Mouse (Mus musculus): Measurements from ENCODE around the gene Cdca5. TPM values are rescaled to one million over a fixed set of nuclear protein-coding genes. Genes with fewer than 3 reads are reported as not detected.

Gene Cdca5
- total RNA-seq, 2 experiments from 2014 or later, result 12.8 to 14.8 TPM

- peak; percentile 49 for DNase-seq
These were observed 23.0 kb upstream of the Cdca5 start for GRCm38 (mm10) chr19:6061641-6062302.

DNA sequence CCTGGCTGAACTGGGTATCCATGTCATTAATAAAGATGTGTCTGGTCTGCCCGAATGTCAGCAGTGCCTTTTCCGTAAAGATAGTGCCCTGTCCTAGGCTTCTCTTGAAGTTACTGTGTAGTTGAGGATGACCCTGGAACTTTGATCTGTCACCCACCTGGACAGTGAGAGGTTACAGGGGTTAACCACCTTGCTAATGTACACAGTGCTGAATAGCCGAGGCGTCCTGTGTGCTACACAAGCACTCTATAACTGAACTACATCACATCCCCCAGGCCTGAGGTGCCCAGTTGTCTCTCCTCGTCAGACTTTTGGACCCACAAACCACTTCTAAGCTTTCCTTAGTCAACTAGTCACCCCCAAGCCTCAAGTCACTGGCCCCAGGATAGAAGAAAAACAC lies 22.4 kb upstream of the Cdca5 start:
- DNase-seq, result no peak

GRCm38 (mm10) chr19:6063081-6063480 lies 21.7 kb upstream of the Cdca5 start:
- DNase-seq, result no peak

- no peak for DNase-seq
These were observed 18.2 kb upstream of the Cdca5 start for GRCm38 (mm10) chr19:6066571-6066970.

DNA sequence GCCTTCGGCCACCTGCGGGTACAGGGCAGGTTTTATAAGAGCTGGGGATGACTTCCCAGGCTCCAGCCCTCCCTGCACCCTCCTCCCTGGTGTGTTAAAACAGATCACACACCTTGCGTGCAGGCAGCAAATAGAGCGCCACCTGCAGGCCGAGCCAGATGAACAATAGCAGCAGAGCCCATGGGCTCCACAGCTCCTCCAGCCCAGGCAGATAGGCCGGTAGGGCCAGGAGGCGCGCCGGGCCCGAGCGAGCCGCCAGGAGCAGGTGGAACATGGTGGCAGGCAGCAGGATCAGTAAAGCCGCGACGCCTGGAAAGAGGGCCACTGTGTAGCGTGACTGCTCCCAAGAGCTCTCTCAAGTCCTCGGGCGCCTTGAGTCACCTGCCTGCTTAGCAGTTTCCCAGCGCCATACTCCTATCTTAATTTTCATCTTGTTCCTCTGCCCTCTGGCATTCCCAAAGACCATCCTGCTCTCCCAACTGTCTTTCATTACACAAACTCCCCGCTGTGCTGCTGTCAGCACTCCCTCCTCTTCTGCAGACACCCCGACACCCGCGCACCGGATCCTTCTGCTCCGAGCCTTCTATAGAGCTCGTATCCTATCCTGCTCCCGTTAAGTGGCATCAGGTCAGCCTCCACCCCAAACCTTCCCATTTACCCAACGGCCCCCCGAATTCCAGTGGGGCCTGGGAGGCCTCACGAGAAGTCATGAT lies 17.6 kb upstream of the Cdca5 start:
- peak; percentile 86 for DNase-seq

DNA sequence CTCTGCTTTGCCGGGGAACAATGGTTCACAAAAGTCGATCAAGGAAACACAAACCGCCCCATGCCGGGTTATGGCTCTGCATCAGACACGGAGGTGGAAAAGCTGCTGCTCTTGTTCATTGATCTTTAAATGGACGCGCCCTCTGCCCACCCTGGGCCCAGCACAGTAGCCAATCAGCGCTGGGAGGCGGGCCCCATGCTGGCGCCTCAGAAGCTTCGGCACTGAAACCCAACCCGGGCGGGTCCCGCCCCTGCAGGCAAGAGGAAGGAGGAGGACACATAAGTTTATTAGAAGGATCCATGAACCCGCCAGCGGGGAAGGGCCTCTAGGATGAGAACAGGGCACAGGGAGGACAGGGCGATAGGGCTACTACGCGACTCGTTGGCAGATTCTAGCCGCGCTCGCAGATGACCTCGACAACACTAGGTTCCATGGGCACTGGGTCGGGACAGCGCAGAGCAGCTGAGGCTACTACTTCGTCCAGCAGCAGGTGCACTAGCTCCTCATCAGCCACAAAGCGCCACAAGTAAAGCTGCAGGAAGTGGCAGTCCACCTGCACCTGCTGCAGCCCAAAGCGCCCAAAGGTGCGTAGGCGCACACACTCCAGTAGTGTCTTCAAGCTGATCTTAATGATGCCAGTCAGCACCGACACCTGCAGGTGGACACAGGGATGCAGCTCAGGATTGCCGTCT lies 16.9 kb upstream of the Cdca5 start, which contains the start of gene Tm7sf2:
Gene Tm7sf2 (minus strand): TSS at position 650 of the 692 bp plus-strand sequence.
- DNase-seq, result peak; percentile 91

DNA sequence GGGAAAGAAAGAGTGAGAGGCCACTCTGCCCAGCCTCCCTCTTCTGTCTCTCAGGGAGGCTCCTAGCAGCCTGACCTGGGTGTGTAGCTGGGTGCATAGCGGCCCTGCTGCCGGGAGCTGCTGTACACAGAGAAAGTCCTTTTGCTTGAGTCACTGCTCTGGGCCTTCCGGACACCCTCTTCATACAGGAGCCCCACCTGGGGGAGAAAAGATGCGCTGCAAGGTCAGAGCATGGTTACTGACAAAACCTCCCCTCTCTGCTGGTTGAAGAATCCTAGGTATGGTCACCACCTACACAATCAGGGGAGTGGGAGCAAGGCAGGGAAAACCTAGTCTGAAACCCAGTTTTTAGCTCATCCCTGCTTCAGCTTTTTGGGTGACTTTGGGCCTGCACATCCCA lies 15.8 kb upstream of the Cdca5 start:
- no peak for DNase-seq

GRCm38 (mm10) chr19:6069851-6070250 lies 14.9 kb upstream of the Cdca5 start:
- no peak for DNase-seq

- no peak for DNase-seq
These were observed 14.1 kb upstream of the Cdca5 start for GRCm38 (mm10) chr19:6070571-6071250.

DNA sequence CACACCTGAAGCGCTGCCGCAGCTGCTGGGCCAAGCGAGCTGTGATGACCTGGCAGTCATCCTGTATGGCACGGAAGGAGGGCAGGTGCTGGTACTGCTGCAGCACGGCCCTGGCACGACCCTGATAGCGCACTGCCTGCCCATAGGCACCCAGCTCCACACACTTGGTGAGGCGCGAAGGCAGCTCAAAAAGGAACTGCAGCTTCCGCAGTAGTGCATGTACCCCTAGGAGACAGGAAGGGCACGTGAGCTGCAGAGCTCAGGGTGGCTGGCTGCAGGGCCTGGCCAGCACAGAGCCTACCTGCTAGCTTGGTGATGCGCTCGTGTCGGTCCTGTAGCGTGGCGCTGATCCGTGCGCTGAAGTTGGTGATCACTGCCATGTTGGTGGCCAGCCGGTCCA lies 13.5 kb upstream of the Cdca5 start:
- no peak for DNase-seq

DNA sequence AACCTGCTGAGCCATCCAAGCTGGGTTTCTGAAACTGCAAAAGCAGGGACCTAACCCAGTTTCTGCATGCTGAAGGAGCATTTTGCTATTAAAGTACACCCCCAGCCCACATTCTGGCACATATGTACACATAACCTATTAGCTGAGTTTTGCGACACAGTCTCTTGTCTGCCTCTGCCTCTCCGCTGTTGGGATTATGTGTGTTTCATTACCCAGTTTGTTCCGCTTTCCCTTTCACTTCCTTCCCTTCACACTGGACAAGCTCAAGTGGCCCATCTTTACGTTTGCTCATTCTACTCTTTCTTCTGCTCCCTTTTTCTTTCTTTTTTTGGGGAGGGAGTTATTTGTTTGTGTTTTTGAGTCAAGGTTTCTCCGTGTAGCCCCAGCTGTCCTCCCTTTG lies 10.9 kb upstream of the Cdca5 start:
- DNase-seq, result no peak

DNA sequence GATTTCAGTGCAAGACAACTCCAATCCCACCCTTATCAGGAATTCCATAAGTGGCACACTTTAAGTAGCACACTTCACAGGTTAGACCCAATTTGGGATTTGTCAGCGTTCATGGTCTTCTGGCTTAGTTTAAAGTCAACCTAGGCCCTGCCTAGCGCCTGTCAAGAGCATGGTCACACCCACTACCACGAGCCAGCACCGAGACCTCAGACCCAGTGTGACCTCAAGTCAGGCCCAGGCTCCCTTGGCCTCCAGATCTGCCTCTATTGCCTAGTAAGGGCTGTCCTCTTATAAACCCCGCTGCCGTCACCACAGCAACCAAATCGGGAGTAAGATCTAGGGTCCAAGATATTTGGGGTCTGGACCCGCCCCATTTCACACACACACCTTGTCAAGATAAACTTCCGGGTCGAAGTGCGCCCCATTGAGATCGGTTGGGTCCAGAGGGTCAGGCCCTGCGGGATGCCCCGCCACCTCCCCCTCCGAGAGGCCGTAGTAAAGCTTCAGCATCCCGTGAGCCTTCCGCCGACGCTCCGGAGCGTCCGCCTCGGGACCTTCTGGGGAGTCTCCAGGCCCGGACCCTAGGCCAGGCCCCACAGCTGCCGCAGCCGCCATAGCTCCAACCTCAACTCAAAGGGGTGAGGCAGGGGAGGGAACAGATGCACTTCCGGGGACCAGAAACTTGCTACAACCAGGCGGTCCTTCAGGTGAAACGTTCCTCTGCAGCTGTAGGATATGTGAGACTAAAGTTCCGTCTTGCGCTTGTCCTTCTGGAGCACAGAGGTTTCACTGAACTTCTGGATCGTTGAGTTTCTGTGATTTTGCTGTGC lies 8.0 kb upstream of the Cdca5 start, which contains the start of gene Vps51:
Gene Vps51 (minus strand): TSS at position 668 of the 830 bp plus-strand sequence.
- peak; percentile 90 for DNase-seq

DNA sequence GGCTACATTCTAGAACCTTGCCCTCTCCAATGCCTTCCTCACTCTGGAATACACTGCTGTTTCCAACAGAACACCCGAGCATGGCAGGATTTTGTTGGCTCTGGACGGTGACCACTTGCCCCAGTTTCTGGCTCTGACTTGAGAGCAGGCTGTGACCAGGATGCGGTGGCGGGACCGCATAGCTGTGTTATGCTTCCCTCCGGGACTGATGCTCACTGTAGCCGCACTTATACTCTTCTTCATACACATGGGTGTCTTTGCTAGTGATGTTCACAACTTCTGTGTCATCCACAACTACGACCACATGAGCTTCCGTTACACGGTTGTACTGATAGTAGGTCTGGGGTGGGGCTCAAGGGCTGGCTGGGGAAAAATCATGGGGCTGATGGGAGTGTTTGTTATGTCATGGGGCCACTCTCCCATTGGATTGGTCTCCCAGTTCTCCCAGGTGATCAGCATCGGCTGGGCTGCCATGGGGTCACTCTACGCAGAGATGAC lies 4.8 kb upstream of the Cdca5 start, which contains the start of gene Tmem262:
Gene Tmem262 (plus strand): TSS at position 51 of the 498 bp plus-strand sequence.
- DNase-seq, result no peak

GRCm38 (mm10) chr19:6082156-6082555 lies 2.6 kb upstream of the Cdca5 start, which contains the start of gene Gm28374:
Gene Gm28374, minus strand, starts transcription at chr19:6082256.
- DNase-seq, result no peak

DNA sequence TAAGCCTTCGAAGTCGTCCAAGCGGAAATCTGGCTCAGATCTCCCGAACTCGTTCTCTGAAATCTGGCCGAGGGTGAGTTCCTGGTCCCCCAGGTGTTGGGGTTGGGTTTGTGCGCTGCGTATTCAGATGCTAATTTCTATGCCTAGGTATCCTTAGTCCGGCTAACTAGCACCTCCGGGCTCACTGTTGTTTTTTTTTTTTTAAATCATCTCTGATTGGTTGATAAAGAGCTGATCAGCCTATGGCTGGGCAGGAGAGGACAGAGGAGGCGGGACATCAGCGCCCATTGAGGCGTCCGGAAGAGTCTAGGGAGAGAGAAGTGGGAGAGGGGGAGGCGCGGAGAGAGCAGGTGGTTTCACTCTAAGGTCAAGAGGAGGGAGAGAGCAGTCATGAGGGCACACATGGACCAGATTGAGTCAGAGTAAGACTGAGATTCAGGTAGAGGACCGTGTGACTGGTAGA lies 665 bp downstream of the Cdca5 start:
- DNase-seq, result peak; percentile 58

GRCm38 (mm10) chr19:6088841-6089240 lies 4.1 kb downstream of the Cdca5 start:
- no peak for DNase-seq

GRCm38 (mm10) chr19:6094119-6094518 lies 9.3 kb downstream of the Cdca5 start, which contains the start of gene AC131692.1:
Gene AC131692.1, plus strand, starts transcription at chr19:6094419.
- no peak for DNase-seq

DNA sequence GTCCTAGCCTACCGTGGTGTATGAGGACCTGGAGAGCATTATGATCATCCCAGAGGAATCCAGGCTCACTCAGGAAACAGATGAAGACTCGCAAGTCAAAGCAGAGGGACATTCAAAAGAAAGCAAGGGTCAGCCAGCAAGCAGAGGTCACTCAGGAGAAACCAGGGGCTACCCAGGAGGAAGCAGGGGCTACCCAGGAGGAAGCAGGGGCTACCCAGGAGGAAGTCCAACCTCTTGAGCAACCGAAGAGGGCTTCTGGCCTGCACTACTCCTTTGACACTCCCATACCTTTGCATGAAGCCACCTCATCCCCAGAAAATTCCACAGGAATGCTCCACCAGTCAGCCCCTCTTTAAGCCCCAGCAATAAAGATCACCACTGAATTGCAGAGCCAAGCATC lies 13.1 kb downstream of the Cdca5 start:
- no peak for DNase-seq

DNA sequence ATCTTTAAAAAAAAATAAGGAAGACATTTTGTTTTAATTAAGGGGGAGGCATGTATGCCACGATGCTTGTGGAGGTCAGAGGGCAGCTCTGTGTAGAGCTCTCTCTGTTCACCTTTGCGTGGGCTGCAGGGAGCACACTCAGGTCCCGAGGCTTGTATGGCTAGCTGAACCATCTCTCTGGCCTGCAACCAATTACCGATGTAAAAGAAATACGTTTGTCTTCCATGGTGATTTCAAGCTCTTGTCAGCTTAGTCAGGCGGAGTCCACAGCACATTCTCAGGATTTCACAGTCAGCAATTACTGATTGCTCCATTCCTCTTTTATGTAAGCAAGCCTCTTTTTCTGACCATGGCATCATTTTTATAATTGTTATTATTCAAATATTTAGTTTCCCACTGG lies 16.4 kb downstream of the Cdca5 start:
- no peak for DNase-seq

- DNase-seq, result no peak
These were observed 17.5 kb downstream of the Cdca5 start for GRCm38 (mm10) chr19:6102169-6102853.

DNA sequence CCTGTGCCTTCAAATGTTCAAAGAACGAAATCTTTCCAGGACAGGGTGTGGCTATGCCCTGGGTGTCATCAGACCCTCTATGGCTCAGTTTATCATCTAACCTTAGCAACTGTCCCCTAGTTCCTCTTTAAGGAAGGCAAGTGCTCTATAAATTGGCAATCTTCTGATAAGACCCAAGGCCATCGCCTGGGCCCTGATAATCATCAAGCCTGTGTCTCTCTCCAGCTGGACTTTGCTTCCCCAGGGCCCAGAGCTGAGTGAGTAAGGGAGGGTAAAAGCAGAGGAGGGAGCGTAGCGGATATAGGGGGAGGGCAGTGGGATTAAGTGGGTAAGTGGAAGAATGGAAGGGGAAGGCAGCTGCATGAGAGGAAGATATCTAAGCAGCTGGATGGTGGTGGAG lies 19.7 kb downstream of the Cdca5 start:
- DNase-seq, result no peak
